Mouse (Mus musculus): ENCODE measurements around the gene Naaladl2.

DNA sequence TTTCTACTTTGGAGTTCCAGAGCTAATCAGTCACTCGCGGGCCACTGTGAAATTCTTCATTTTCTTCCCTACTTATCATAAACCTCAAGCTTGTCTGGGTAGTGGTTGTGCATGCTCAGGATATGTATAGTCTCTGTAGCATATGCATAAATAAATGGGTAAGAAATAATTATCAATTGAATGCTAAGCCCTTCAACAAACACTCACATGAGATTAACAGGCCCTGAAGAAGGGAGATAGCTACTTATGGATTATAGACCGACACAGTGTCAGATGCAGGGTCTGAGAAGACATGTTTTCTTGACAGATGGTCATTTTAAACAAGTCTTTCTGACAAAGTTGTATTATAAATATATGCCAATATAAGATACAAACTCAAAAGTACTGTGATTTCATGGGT, 152.0 kb downstream of the Naaladl2 start:
- TF ChIP-seq CTCF (IDR thresholded peaks at IDR 0.05; ENCODE audit: low read depth, low read length) (no peak), GATA1 (IDR thresholded peaks at IDR 0.05; ENCODE audit: borderline replicate concordance, low read length) (no peak), TAL1 (conservative IDR thresholded peaks at IDR 0.05; ENCODE audit: low read depth, low read length) (no peak)

Data from G1E (cell line).